Mouse (Mus musculus) induced T-regulatory cell, adult 2 months (primary cell): ENCODE results near the gene Msrb3.
A peak's percentile ranks its signal among the peaks of the same experiment; 100 is the strongest.

Experiments used
- DNase-seq: peaks from one replicate; pipeline ENCODE4 v3.0.0-alpha.2; 2012; ENCODE audit warnings: low read depth

Msrb3 gene

DNA sequence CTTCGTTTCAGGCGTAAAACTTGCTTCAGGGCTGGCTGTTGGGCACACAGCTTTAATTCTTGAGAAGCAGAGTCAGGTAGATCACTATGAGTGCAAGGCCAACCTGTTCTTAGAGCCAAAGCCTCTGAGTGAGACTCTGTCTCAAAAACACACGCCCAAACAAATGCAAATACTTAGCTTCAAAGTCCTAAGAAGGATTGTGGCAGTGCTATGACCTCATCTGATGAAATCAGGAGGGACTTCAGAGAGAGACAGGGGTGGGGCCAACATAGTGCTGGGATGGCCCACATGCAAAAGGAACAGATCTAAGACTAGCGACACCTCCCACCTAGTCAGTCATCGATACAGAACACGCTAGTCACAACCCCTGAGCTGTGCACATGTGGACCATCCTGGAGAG lies 150.7 kb downstream of the Msrb3 start:
- no peak for DNase-seq

DNA sequence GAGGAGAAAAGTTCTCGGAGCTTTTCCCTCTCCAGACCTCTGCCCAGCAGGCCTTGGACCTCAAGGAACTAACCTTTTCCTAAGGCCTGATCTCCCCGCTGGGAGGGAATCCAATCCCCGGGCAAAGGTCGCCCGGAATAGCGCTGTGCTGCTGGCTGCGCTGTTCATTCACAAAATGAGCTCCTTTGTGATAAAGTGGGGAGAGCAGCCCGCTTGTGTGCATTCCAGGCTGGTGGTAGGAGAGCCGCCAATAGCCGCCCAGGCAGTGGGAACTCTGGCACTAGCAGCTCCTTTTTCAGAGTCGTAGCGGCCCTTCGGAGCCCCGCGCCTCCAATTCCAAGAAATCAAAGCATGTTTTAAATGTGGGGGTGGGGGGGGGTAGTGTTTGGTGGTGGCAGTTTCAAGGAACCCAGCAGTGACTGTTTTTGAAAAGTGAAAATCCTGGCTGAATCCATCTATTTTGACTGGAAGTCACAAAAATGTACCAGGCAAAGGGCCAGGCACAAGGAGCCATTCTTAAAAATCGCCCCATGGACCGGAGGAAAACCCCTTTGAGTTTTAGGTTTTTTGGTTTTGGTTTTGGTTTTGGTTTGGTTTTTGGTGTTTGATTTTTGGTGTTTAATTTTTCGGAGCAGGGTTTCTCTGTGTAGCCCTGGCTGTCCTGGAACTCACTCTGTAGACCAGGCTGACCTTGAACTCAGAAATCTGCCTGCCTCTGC lies 153.6 kb downstream of the Msrb3 start:
- peak; percentile 61 for DNase-seq

DNA sequence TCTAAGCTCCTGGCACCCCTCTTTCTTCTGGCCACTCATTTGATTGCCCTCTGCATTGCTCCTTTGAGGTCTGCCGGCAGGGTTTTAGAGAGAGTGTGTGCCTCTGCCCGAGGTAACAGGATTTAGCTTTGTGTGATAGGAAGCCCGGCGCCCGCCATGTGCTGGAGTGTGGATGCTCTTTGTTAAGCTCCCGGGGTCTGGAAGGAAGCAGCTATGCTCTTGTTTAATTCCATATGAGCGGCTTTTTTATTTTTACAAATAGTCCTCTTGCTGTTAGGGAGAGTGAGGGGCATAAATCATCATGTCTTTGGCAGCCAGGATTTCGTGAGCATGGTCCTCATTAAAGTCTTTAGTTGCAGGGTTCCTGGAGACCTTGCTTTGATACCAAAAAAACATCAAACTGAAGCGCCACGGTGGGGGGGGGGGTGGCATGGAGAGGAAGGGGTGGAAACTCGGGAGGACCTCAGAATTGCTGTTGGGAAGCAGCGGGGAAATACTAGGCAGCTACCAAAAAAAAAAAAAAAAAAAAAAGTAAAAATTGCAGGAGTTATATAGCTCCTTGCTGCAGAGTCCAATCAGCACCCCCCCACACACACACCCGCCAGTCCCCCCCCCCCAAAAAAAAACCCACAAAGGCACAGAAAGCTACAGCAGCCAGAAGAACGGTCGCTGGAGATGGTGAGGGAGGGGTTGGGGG lies 154.3 kb downstream of the Msrb3 start:
- peak; percentile 24 for DNase-seq

DNA sequence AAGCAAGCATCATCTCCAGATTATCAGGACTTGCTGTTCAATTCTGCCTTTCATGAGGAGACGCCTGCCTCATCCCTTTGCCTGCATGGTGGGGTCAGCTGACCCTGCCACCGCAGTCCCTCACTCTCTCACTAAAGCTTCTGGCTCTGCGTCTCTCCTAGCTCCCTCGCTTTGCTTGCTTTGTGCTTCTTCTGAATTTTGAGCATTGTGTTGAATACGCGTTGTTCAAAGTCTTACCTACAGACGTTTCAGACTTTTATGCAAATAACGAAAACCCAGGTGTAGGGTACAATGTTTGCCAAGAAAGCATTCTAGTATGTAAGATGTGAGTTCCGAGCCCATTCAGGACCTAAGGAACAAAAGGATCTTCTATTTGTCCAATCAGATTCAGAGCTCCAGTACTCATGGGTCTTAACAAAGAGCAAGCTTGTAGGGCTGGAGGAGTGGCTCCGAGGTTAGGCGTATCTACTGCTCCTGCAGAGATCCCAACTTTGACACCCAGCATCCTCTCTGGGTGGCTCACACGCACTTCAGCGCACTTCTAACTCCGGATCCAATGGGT lies 162.3 kb downstream of the Msrb3 start:
- DNase-seq = no peak

DNA sequence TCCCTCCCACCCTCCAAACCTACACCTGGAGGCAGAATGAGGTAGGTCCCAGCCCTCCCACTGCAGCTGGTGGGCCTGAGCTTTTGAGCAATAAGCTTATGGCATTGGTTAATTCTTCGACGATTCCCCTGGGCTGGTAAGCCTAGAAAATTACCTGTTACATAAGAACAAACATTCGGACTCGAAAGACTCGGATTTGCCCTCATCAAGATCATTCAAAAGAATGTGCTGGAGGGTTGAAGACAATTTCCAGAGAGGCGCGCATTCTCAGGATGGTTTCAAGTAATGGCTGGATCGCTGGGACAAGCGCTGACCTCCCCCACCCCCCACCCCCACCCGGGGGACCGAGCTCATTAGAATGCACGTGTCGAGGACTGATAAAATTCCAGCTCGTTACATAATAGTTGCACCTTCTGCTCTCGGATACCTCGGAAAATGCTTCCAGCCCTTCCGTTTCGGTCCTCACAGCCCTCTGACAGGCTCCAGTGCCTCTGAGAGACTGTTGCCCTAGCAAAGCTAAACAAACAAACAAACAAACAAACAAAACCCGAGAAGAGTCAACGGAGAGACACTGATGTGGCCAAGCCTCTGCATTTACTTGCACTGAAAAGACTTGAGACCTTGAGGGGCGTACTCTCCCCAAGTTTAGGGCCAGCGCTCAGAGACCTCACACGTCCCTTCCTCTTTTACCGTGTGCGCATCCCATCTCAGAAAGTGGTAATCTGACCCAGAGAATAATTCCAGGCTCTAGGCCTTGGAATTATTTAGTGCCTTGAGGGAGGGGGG lies 163.0 kb downstream of the Msrb3 start:
- no peak for DNase-seq

DNA sequence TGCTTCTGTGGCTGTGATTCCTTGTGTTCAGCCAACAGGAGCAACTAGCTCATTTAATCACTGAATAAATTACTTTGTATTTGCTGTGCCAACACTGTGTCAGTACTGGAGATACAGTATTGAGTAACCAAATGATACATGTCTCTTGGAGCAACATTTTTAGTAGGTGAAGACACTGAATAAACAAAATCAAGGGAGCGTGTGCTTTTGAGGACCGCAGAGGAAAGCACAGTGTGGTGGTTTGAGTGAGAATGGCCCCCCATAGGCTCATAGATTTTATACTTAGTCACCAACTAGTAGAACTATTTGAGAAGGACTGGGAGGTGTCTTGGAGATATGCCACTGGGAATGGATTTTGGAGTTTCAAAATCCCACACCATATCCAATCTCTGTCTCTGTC lies 164.5 kb downstream of the Msrb3 start:
- DNase-seq = no peak
